Mouse (Mus musculus) MEL (cell line): ENCODE measurements around the gene Fkrp. TPM values are rescaled to one million over a fixed set of nuclear protein-coding genes. Genes with fewer than 3 reads are reported as not detected.
A peak's percentile ranks its signal among the peaks of the same experiment; 100 is the strongest.

Experiments used
- DNase-seq: peaks from one replicate; pipeline ENCODE4 v3.0.0; 2011; ENCODE audit warnings: low read depth, low spot score
- H3K27ac ChIP-seq: 2 replicates; pipeline ENCODE4 v1.5.1; 2012; ENCODE audit warnings: low read depth, mild to moderate bottlenecking, control low read depth, low read length, moderate library complexity; ENCODE audit not compliant: control insufficient read depth
- H3K27me3 ChIP-seq, 2 experiments: fragments of 150-350 bp in 1 of 2; sonication (generic) in 1 of 2; 2 replicates each; pipeline ENCODE4 v1.6.1; 2012; ENCODE audit warnings: low read length in 2 of 2, mild to moderate bottlenecking in 2 of 2, improper control_type of control experiment in 1 of 2, moderate library complexity in 1 of 2; ENCODE audit not compliant: insufficient read depth in 2 of 2, control insufficient read depth in 1 of 2
- H3K36me3 ChIP-seq, 2 experiments: 2 replicates each; pipeline ENCODE4 v1.6.1; 2012 to 2014; ENCODE audit warnings: low read length in 2 of 2, improper control_type of control experiment in 1 of 2, inconsistent platforms in 1 of 2, mild to moderate bottlenecking in 1 of 2; ENCODE audit not compliant: insufficient read depth in 2 of 2, control insufficient read depth in 1 of 2
- H3K4me1 ChIP-seq, 2 experiments: fragments of 150-350 bp in 1 of 2; sonication (generic) in 1 of 2; 2 replicates each; pipeline ENCODE4 v1.6.1; 2012; ENCODE audit warnings: low read length in 2 of 2, improper control_type of control experiment in 1 of 2, mild to moderate bottlenecking in 1 of 2; ENCODE audit not compliant: insufficient read depth in 2 of 2, control insufficient read depth in 1 of 2
- H3K4me3 ChIP-seq, 2 experiments: fragments of 150-350 bp in 1 of 2; sonication (generic) in 1 of 2; 2 replicates each; pipeline ENCODE4 v1.5.1; 2012; ENCODE audit warnings: low read depth in 2 of 2, low read length in 2 of 2, mild to moderate bottlenecking in 2 of 2, moderate library complexity in 2 of 2, control low read depth in 1 of 2, improper control_type of control experiment in 1 of 2; ENCODE audit not compliant: control insufficient read depth in 1 of 2, insufficient read depth in 1 of 2
- H3K79me2 ChIP-seq: 2 replicates; pipeline ENCODE4 v1.6.1; 2012; ENCODE audit warnings: mild to moderate bottlenecking, low read length, moderate library complexity; ENCODE audit not compliant: control insufficient read depth, poor library complexity, insufficient read depth
- H3K9ac ChIP-seq: 2 replicates; pipeline ENCODE4 v1.6.1; 2012; ENCODE audit warnings: low read depth, mild to moderate bottlenecking, control low read depth, low read length, moderate library complexity; ENCODE audit not compliant: control insufficient read depth, poor library complexity, severe bottlenecking
- H3K9me3 ChIP-seq: fragments of 150-350 bp; sonication (generic); replicated peaks from 2 replicates; pipeline ENCODE4 v1.6.1; 2012; ENCODE audit warnings: mild to moderate bottlenecking, low read length, improper control_type of control experiment, moderate library complexity; ENCODE audit not compliant: insufficient read depth
- BHLHE40 ChIP-seq: IDR thresholded peaks from 2 replicates; pipeline ENCODE4 v1.6.1; 2012; ENCODE audit warnings: low read depth, mild to moderate bottlenecking, inconsistent platforms, low read length, improper control_type of control experiment, borderline replicate concordance
- CHD1 ChIP-seq: IDR thresholded peaks from 2 replicates; pipeline ENCODE4 v1.6.1; 2012; ENCODE audit warnings: low read depth, mild to moderate bottlenecking, inconsistent platforms, low read length, improper control_type of control experiment
- CHD2 ChIP-seq: IDR thresholded peaks from 2 replicates; pipeline ENCODE4 v1.6.1; 2011; ENCODE audit warnings: low read length, improper control_type of control experiment
- CTCF ChIP-seq, 3 experiments: IDR thresholded peaks in 2 of 3; conservative IDR thresholded peaks in 1 of 3; 2 replicates each; pipeline ENCODE4 v1.5.1; 2011 to 2012; ENCODE audit warnings: low read length in 3 of 3, low read depth in 2 of 3, mild to moderate bottlenecking in 2 of 3, improper control_type of control experiment in 1 of 3, inconsistent platforms in 1 of 3, mixed read lengths in 1 of 3, moderate library complexity in 1 of 3; ENCODE audit not compliant: control insufficient read depth in 1 of 3, insufficient read depth in 1 of 3, poor library complexity in 1 of 3, severe bottlenecking in 1 of 3
- E2F4 ChIP-seq: IDR thresholded peaks from 2 replicates; pipeline ENCODE4 v1.6.1; 2011; ENCODE audit warnings: low read depth, low read length, improper control_type of control experiment, borderline replicate concordance
- ELF1 ChIP-seq: IDR thresholded peaks from 2 replicates; pipeline ENCODE4 v1.6.1; 2014; ENCODE audit warnings: low read depth, mild to moderate bottlenecking, inconsistent platforms, low read length, improper control_type of control experiment, moderate library complexity
- EP300 ChIP-seq, 2 experiments: IDR thresholded peaks; 2 replicates each; pipeline ENCODE4 v1.6.1; 2011; ENCODE audit warnings: improper control_type of control experiment in 2 of 2, low read length in 2 of 2, low read depth in 1 of 2, mild to moderate bottlenecking in 1 of 2
- ETS1 ChIP-seq: IDR thresholded peaks from 2 replicates; pipeline ENCODE4 v1.6.1; 2012; ENCODE audit warnings: low read depth, mild to moderate bottlenecking, inconsistent platforms, low read length, improper control_type of control experiment, moderate library complexity
- GABPA ChIP-seq: IDR thresholded peaks from 2 replicates; pipeline ENCODE4 v1.6.1; 2012; ENCODE audit warnings: low read depth, mild to moderate bottlenecking, inconsistent platforms, low read length, improper control_type of control experiment, moderate library complexity
- GATA1 ChIP-seq: IDR thresholded peaks from 2 replicates; pipeline ENCODE4 v1.6.1; 2011; ENCODE audit warnings: low read depth, low read length, improper control_type of control experiment
- HCFC1 ChIP-seq: IDR thresholded peaks from 2 replicates; pipeline ENCODE4 v1.6.1; 2012; ENCODE audit warnings: low read depth, mild to moderate bottlenecking, inconsistent platforms, low read length, improper control_type of control experiment, moderate library complexity
- JUND ChIP-seq: IDR thresholded peaks from 2 replicates; pipeline ENCODE4 v1.6.1; 2011; ENCODE audit warnings: low read depth, mild to moderate bottlenecking, improper control_type of control experiment, low read length
- KAT2A ChIP-seq: conservative IDR thresholded peaks from 2 replicates; pipeline ENCODE4 v1.6.1; 2012; ENCODE audit warnings: low read depth, low read length, improper control_type of control experiment, inconsistent platforms
- MAFK ChIP-seq: IDR thresholded peaks from 2 replicates; pipeline ENCODE4 v1.6.1; 2011; ENCODE audit warnings: low read depth, mild to moderate bottlenecking, low read length, improper control_type of control experiment, borderline replicate concordance
- MAX ChIP-seq: IDR thresholded peaks from 2 replicates; pipeline ENCODE4 v1.6.1; 2011; ENCODE audit warnings: low read length, improper control_type of control experiment
- MAZ ChIP-seq: IDR thresholded peaks from 2 replicates; pipeline ENCODE4 v1.6.1; 2012; ENCODE audit warnings: low read depth, mild to moderate bottlenecking, inconsistent platforms, low read length, improper control_type of control experiment
- MEF2A ChIP-seq: IDR thresholded peaks from 2 replicates; pipeline ENCODE4 v1.6.1; 2014; ENCODE audit warnings: low read depth, mild to moderate bottlenecking, inconsistent platforms, low read length, improper control_type of control experiment; ENCODE audit not compliant: poor library complexity, insufficient replicate concordance, severe bottlenecking; ENCODE audit errors: extremely low read depth
- MXI1 ChIP-seq: IDR thresholded peaks from 2 replicates; pipeline ENCODE4 v1.6.1; 2011; ENCODE audit warnings: mild to moderate bottlenecking, low read depth, low read length, improper control_type of control experiment
- MYB ChIP-seq: IDR thresholded peaks from 2 replicates; pipeline ENCODE4 v1.6.1; 2011; ENCODE audit warnings: mild to moderate bottlenecking, low read depth, low read length, improper control_type of control experiment
- MYC ChIP-seq: IDR thresholded peaks from 2 replicates; pipeline ENCODE4 v1.6.1; 2011; ENCODE audit warnings: low read depth, mild to moderate bottlenecking, low read length, improper control_type of control experiment, moderate library complexity
- NELFE ChIP-seq: IDR thresholded peaks from 2 replicates; pipeline ENCODE4 v1.6.1; 2011; ENCODE audit warnings: low read depth, low read length, improper control_type of control experiment
- NRF1 ChIP-seq: IDR thresholded peaks from 2 replicates; pipeline ENCODE4 v1.6.1; 2014; ENCODE audit warnings: low read depth, mild to moderate bottlenecking, inconsistent platforms, low read length, improper control_type of control experiment, moderate library complexity; ENCODE audit not compliant: poor library complexity, insufficient read depth, severe bottlenecking
- POLR2A ChIP-seq, 2 experiments: IDR thresholded peaks; 2 replicates each; pipeline ENCODE4 v1.6.1; 2011 to 2012; ENCODE audit warnings: low read length in 2 of 2, mild to moderate bottlenecking in 2 of 2, control low read depth in 1 of 2, improper control_type of control experiment in 1 of 2, low read depth in 1 of 2, moderate library complexity in 1 of 2; ENCODE audit not compliant: control insufficient read depth in 1 of 2, insufficient read depth in 1 of 2, poor library complexity in 1 of 2
- POLR2AphosphoS2 ChIP-seq: IDR thresholded peaks from 2 replicates; pipeline ENCODE4 v1.6.1; 2011; ENCODE audit warnings: low read length, improper control_type of control experiment
- POLR2AphosphoS5 ChIP-seq: IDR thresholded peaks from 2 replicates; pipeline ENCODE4 v1.6.1; 2012; ENCODE audit warnings: low read depth, borderline replicate concordance, mild to moderate bottlenecking, inconsistent platforms, low read length, moderate library complexity, mixed read lengths
- RAD21 ChIP-seq: IDR thresholded peaks from 2 replicates; pipeline ENCODE4 v1.6.1; 2011; ENCODE audit warnings: mild to moderate bottlenecking, low read depth, low read length, improper control_type of control experiment
- SIN3A ChIP-seq: IDR thresholded peaks from 2 replicates; pipeline ENCODE4 v1.6.1; 2012; ENCODE audit warnings: low read length, improper control_type of control experiment, inconsistent platforms
- TAL1 ChIP-seq: IDR thresholded peaks from 2 replicates; pipeline ENCODE4 v1.6.1; 2012; ENCODE audit warnings: mild to moderate bottlenecking, inconsistent platforms, low read length, moderate library complexity, mixed read lengths
- TBP ChIP-seq: IDR thresholded peaks from 2 replicates; pipeline ENCODE4 v1.8.0; 2011; ENCODE audit warnings: low read depth, low read length, improper control_type of control experiment
- TCF12 ChIP-seq: IDR thresholded peaks from 2 replicates; pipeline ENCODE4 v1.6.1; 2014; ENCODE audit warnings: low read depth, mild to moderate bottlenecking, inconsistent platforms, low read length, improper control_type of control experiment, moderate library complexity
- UBTF ChIP-seq: IDR thresholded peaks from 2 replicates; pipeline ENCODE4 v1.6.1; 2012; ENCODE audit warnings: low read depth, mild to moderate bottlenecking, inconsistent platforms, low read length, improper control_type of control experiment, moderate library complexity, borderline replicate concordance; ENCODE audit not compliant: insufficient read depth
- USF1 ChIP-seq: IDR thresholded peaks from 2 replicates; pipeline ENCODE4 v1.6.1; 2014; ENCODE audit warnings: low read depth, mild to moderate bottlenecking, inconsistent platforms, low read length, improper control_type of control experiment, moderate library complexity
- USF2 ChIP-seq, 2 experiments: IDR thresholded peaks; 2 replicates each; pipeline ENCODE4 v1.6.1; 2011 to 2012; ENCODE audit warnings: improper control_type of control experiment in 2 of 2, low read length in 2 of 2, borderline replicate concordance in 1 of 2, inconsistent platforms in 1 of 2, low read depth in 1 of 2, mild to moderate bottlenecking in 1 of 2; ENCODE audit not compliant: insufficient read depth in 1 of 2
- ZC3H11A ChIP-seq: IDR thresholded peaks from 2 replicates; pipeline ENCODE4 v1.6.1; 2012; ENCODE audit warnings: low read depth, mild to moderate bottlenecking, inconsistent platforms, low read length, improper control_type of control experiment
- ZKSCAN1 ChIP-seq: IDR thresholded peaks from 2 replicates; pipeline ENCODE4 v1.6.1; 2012; ENCODE audit warnings: low read depth, mild to moderate bottlenecking, inconsistent platforms, low read length, improper control_type of control experiment, moderate library complexity
- ZMIZ1 ChIP-seq: IDR thresholded peaks from 2 replicates; pipeline ENCODE4 v1.6.1; 2012; ENCODE audit warnings: low read depth, mild to moderate bottlenecking, inconsistent platforms, low read length, improper control_type of control experiment, moderate library complexity
- ZNF384 ChIP-seq: IDR thresholded peaks from 2 replicates; pipeline ENCODE4 v1.6.1; 2012; ENCODE audit warnings: low read depth, mild to moderate bottlenecking, inconsistent platforms, low read length, improper control_type of control experiment
- polyA plus RNA-seq, 2 experiments: library from polyadenylated mRNA; stranded (reverse) in 1 of 2; unstranded in 1 of 2; fragments of >175 nt in 1 of 2; fragments of >200 nt in 1 of 2; gene quantifications; 2 replicates each; pipeline versions ENCODE4 v1.2.1 to v1.2.4; 2012; ENCODE audit warnings: low replicate concordance in 2 of 2, low read depth in 1 of 2; ENCODE audit not compliant: insufficient read length in 2 of 2, insufficient read depth in 1 of 2, missing spikeins in 1 of 2
- total RNA-seq: library from RNA; depleted of rRNA; stranded (reverse); fragments of 300-350 nt; gene quantifications from 2 replicates; pipeline ENCODE4 v1.2.3, GENCODE M21; 2012; rRNA removed

The Fkrp gene
- total RNA-seq: 12.6 and 15.9 TPM in 2 replicates
- polyA plus RNA-seq: 10 to 100 TPM in 1 of 2 experiments, not detected in 1; 19.2 TPM

DNA sequence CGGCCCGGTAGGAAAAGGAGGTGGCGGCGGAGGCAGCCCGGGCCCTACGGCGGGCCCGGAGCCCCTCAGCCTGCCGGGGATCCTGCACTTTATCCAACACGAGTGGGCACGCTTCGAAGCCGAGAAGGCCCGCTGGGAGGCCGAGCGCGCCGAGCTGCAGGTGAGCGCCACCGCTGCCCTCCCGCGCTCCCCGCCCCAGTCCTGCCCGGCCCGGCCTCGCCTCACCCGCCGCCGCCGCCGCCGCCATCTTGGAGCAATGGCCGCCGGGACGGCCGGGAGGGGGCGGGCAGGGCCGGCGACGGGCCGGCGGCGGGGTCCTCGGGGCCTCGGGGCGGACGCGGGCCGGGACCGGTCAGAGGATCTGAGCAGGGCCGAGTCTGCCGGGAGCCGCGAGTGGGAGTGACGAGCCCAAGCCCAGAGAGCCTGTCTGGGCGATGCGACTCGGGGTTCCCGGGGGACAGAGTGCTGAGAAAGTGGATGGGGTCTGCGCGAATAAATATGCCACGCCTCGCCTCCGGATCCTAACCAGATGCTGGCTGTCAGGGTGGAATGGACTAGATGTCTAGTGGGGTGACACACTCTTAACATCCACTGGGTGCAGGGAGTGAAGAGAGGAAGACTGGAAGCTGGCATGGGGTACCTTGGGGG, at the start of gene Fkrp:
Fkrp (minus strand) TSS at position 258 of the 648 bp plus-strand sequence.
- peak; percentile 44 for DNase-seq

DNA sequence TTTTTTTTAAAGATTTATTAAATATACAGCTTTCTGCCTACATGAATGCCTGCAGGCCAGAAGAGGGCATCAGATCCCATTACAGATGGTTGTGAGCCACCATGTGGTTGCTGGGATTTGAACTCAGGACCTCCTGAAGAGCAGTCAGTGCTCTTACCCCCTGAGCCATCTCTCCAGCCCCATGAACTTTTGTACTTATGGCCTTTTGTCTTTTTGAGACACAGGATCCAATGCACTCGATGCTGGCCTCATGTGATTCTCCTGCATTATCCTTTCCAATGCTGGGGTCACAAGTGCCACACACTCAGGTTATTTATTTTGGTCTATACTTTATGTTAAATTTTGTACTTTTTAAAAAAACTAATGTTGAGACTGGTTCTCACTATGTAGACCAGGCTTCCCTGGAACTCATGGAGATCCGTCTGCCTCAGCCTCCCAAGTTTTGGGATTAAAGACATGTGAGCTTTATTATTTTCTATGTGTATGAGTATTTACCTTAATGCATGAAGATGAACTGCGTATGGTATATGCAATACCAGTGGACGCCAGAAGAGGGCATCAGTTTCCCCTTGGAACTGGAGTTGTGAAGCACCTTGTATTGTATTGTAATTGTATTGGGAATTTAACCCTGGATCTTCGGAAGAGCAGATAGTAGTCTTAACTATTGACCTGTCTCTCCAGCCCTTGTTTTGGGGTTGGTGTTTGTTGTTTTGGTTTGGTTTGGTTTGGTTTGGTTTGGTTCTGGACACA, 43.5 kb upstream of the Fkrp start:
- Histone ChIP-seq H3K9ac (no peak overlapping the region), H3K27ac (no peak overlapping the region), H3K36me3 (0 out of 4 replicates have a peak, but pooled peaks cover 0 to 2% of the 10 kb centered on the region in 2 experiments), H3K79me2 (no peaks in the 10 kb centered on the region), H3K4me1 (0 out of 4 replicates have a peak, but pooled peaks cover 0 to 3% of the 10 kb centered on the region in 2 experiments), H3K27me3 (no peaks in the 10 kb centered on the region), H3K4me3 (no peak overlapping the region), H3K9me3 (no peaks in the 10 kb centered on the region)
- peak; percentile 82 for DNase-seq
- peak; percentile 43 for TF ChIP-seq RAD21
- TF ChIP-seq NRF1: no peak
- TF ChIP-seq CTCF (IDR thresholded peaks at IDR 0.05 in 2 of 3, conservative IDR thresholded peaks at IDR 0.05 in 1 of 3; ENCODE audit: control insufficient read depth in 1 of 3, insufficient read depth in 1 of 3, low read depth in 2 of 3, low read length in 3 of 3, poor library complexity in 1 of 3, severe bottlenecking in 1 of 3): peak; percentile 52 to 88 (median 75)
- TF ChIP-seq GATA1: no peak
- no peak for TF ChIP-seq E2F4
- TF ChIP-seq POLR2AphosphoS2: no peak
- no peak for TF ChIP-seq CHD2
- no peak for TF ChIP-seq USF2 (IDR thresholded peaks at IDR 0.05; ENCODE audit: borderline replicate concordance in 1 of 2, insufficient read depth in 1 of 2, low read depth in 1 of 2, low read length in 2 of 2)
- no peak; the same call in 1 of the 2 replicates for TF ChIP-seq SIN3A
- no peak for TF ChIP-seq ZKSCAN1
- no peak for TF ChIP-seq UBTF
- no peak for TF ChIP-seq CHD1
- no peak for TF ChIP-seq MYC
- no peak for TF ChIP-seq ZNF384

More for the DNA sequence above, at the start of gene Fkrp:
- peak within 1 kb of the TSS; percentile 99 for H3K9ac ChIP-seq
- TF ChIP-seq CHD2 (no peak), BHLHE40 (no peak), ZMIZ1 (no peak), EP300 (IDR thresholded peaks at IDR 0.05; ENCODE audit: low read depth in 1 of 2, low read length in 2 of 2) (no peak), MEF2A (no peak), NRF1 (no peak), NELFE (no peak; the same call in 1 of the 2 replicates), ZKSCAN1 (no peak), POLR2A (IDR thresholded peaks at IDR 0.05; ENCODE audit: control insufficient read depth in 1 of 2, insufficient read depth in 1 of 2, low read depth in 1 of 2, low read length in 2 of 2, poor library complexity in 1 of 2) (peak in 1 of 2 experiments; percentile 86; a peak in 2 of 4 replicates), GATA1 (no peak), TBP (no peak), ZC3H11A (no peak), TAL1 (no peak), MYB (no peak), GABPA (no peak), JUND (no peak), CHD1 (no peak), ETS1 (no peak), MXI1 (peak; percentile 37; the same call in 1 of the 2 replicates), TCF12 (no peak), CTCF (IDR thresholded peaks at IDR 0.05 in 2 of 3, conservative IDR thresholded peaks at IDR 0.05 in 1 of 3; ENCODE audit: control insufficient read depth in 1 of 3, insufficient read depth in 1 of 3, low read depth in 2 of 3, low read length in 3 of 3, poor library complexity in 1 of 3, severe bottlenecking in 1 of 3) (no peak), ELF1 (no peak), RAD21 (no peak), KAT2A (no peak), UBTF (no peak), POLR2AphosphoS5 (no peak), USF1 (no peak), SIN3A (peak; percentile 31; the same call in 1 of the 2 replicates), ZNF384 (no peak), USF2 (IDR thresholded peaks at IDR 0.05; ENCODE audit: borderline replicate concordance in 1 of 2, insufficient read depth in 1 of 2, low read depth in 1 of 2, low read length in 2 of 2) (no peak), MAX (0 out of 2 replicates have a peak, but pooled peaks have one; percentile 37), HCFC1 (no peak), MAZ (no peak), E2F4 (no peak), MAFK (no peak)
- TF ChIP-seq, all 39 proteins: peak for 4
- peaks cover 2 to 37% of the 10 kb centered on the region in 2 experiments for H3K36me3 ChIP-seq
- no peaks in the 10 kb centered on the region for H3K27me3 ChIP-seq
- peak within 1 kb of the TSS; percentile 64 for H3K27ac ChIP-seq
- peak within 1 kb of the TSS; percentile 65 to 99 for H3K4me3 ChIP-seq
- no peaks in the 10 kb centered on the region for H3K9me3 ChIP-seq
- peaks cover 15 to 27% of the 10 kb centered on the region in 2 experiments for H3K4me1 ChIP-seq
- H3K79me2 ChIP-seq: peaks cover 53% of the 10 kb centered on the region
